Mouse (Mus musculus): ENCODE results near the gene Gprc5d.

- TF ChIP-seq EP300 (optimal IDR thresholded peaks at IDR 0.05): no peak
- TF ChIP-seq CTCF (IDR thresholded peaks at IDR 0.05; ENCODE audit: low read depth): no peak
Observed at GRCm38 (mm10) chr6:135165191-135165590, 47.1 kb upstream of the Gprc5d start.
